Comparison of ENCODE assay signal across 24 mouse cellular contexts in genomic region chr10:28816160-28816559, GRCm38 (mm10).
DNase-seq lines count a peak whose midpoint lies in the region; ATAC-seq lines count a peak whose summit lies in the region.
"Had no signal": no experiment of that assay in that cellular context is flagged by ENCODE, and none has a peak within 500 bp of the region (broad histone marks: within the 10 kb centered on the region; RNA-seq: fewer than 3 reads in every experiment).

No protein-coding gene starts in this region.

- H3K9me3 ChIP-seq in megakaryocyte, embryonic 14.5 days, result peaks cover 4% of the 10 kb centered on the region; the same call in 1 of the 2 replicates
- no peaks in the 10 kb centered on the region for H3K9me3 ChIP-seq in forebrain, embryonic 16.5 days (ENCODE audit: control insufficient read depth, low read length)
- H3K9me3 ChIP-seq: embryonic facial prominence, embryonic 10.5 days; embryonic facial prominence, embryonic 12.5 days; forebrain, embryonic 12.5 days; G1E had no signal

- no peaks in the 10 kb centered on the region for H3K36me3 ChIP-seq in megakaryocyte, embryonic 14.5 days (replicated peaks; ENCODE audit: low read length)
- H3K36me3 ChIP-seq in forebrain, embryonic 16.5 days (ENCODE audit: control insufficient read depth, insufficient read depth), result no peaks in the 10 kb centered on the region
- H3K36me3 ChIP-seq: embryonic facial prominence, embryonic 10.5 days; embryonic facial prominence, embryonic 12.5 days; forebrain, embryonic 12.5 days; G1E had no signal

- ATAC-seq in megakaryocyte, adult 5-6 weeks (ENCODE audit: poor library complexity, severe bottlenecking), result no peak
- peak; percentile 36 for ATAC-seq in activated CD4-positive, CD25-positive, alpha-beta regulatory T cell, adult 4 months
- peak; percentile 77 for ATAC-seq in inflammation-experienced regulatory T-cells, adult 6 months
- ATAC-seq in forebrain, embryonic 16.5 days, result no peak
- ATAC-seq: forebrain, embryonic 14.5 days; forebrain, postnatal 0 days; Patski had no signal

- no peak overlapping the region for H3K4me2 ChIP-seq in forebrain, embryonic 16.5 days (ENCODE audit: low read length)
- H3K4me2 ChIP-seq: embryonic facial prominence, embryonic 12.5 days; forebrain, embryonic 12.5 days had no signal

- H3K27ac ChIP-seq in forebrain, embryonic 16.5 days (ENCODE audit: low read length), result no peak overlapping the region
- H3K27ac ChIP-seq: embryonic facial prominence, embryonic 10.5 days; embryonic facial prominence, embryonic 12.5 days; forebrain, embryonic 12.5 days had no signal

- H3K9ac ChIP-seq in forebrain, embryonic 16.5 days (replicated peaks; ENCODE audit: low read depth, low read length), result no peak overlapping the region
- H3K9ac ChIP-seq: embryonic facial prominence, embryonic 12.5 days; forebrain, embryonic 12.5 days; forebrain, postnatal 0 days had no signal

- peaks cover 9% of the 10 kb centered on the region for H3K4me1 ChIP-seq in megakaryocyte, embryonic 14.5 days
- no peaks in the 10 kb centered on the region for H3K4me1 ChIP-seq in forebrain, embryonic 16.5 days (replicated peaks; ENCODE audit: control insufficient read depth, insufficient read depth, low read length)
- H3K4me1 ChIP-seq: embryonic facial prominence, embryonic 10.5 days; embryonic facial prominence, embryonic 12.5 days; forebrain, embryonic 12.5 days had no signal

- no peaks in the 10 kb centered on the region for H3K27me3 ChIP-seq in megakaryocyte, embryonic 14.5 days (replicated peaks)
- no peaks in the 10 kb centered on the region for H3K27me3 ChIP-seq in forebrain, embryonic 16.5 days (replicated peaks; ENCODE audit: control insufficient read depth, insufficient read depth, low read length)
- H3K27me3 ChIP-seq: CH12.LX; embryonic facial prominence, embryonic 12.5 days; forebrain, embryonic 12.5 days; Patski had no signal

- WGBS in forebrain, embryonic 16.5 days, result 61% methylated on average over 4 of the region's 4 CpGs

- DNase-seq in CD4-positive, CD25-positive, alpha-beta regulatory T cell, adult 2 months (ENCODE audit: low read depth, low spot score), result peak; percentile 5
- no peak for DNase-seq in kidney, postnatal 25 days
- DNase-seq in adrenal gland, postnatal 10 days, result no peak
- DNase-seq: adrenal gland, adult 2 months; adrenal gland, postnatal 14 days; adrenal gland, postnatal 36 days; cerebellum, adult 18-20 months; cerebellum, adult 8-10 months; cerebellum, adult 9-11 months; cerebellum, postnatal 14 days; cerebellum, postnatal 36 days; forebrain, postnatal 0 days had no signal

- peak overlapping the region; percentile 33 for H3K4me3 ChIP-seq in megakaryocyte, embryonic 14.5 days (replicated peaks)
- H3K4me3 ChIP-seq in forebrain, embryonic 16.5 days (replicated peaks; ENCODE audit: low read length), result no peak overlapping the region
- H3K4me3 ChIP-seq: embryonic facial prominence, embryonic 10.5 days; embryonic facial prominence, embryonic 12.5 days; forebrain, embryonic 12.5 days had no signal

Comparison
In these comparisons a context has a peak if more than half of its experiments do, and no peak if none do; other contexts are left out.
1. ATAC-seq: peak in activated CD4-positive, CD25-positive, alpha-beta regulatory T cell, adult 4 months (single experiment) and inflammation-experienced regulatory T-cells, adult 6 months (single experiment); none in megakaryocyte, adult 5-6 weeks (single experiment) and forebrain, embryonic 16.5 days (single experiment).